Mouse (Mus musculus) intestine, embryonic 14.5 days (tissue): ENCODE measurements around the gene Fgfr2. TPM values are rescaled to one million over a fixed set of nuclear protein-coding genes. Genes with fewer than 3 reads are reported as not detected.
"Not testable (repeated sequence)": the region's sequence is repeated elsewhere in the genome, so short reads cannot be mapped to it uniquely, and the experiment has no call there.

Experiments used
- ATAC-seq: fragments of 200-750 bp; cut with Nextera tagmentation; replicated peaks from 2 replicates; pipeline ENCODE4 v1.8.0; 2017; ENCODE audit warnings: low read depth, moderate number of reproducible peaks, moderate TSS enrichment, moderate library complexity; ENCODE audit not compliant: low FRiP score, low TSS enrichment
- DNase-seq: peaks from one replicate; pipeline ENCODE4 v3.0.0-alpha.2; 2018; ENCODE audit warnings: low spot score
- H3K27ac ChIP-seq: fragments of 300-500 bp; sonication (generic); 2 replicates; pipeline ENCODE4 v1.5.1; 2014; ENCODE audit warnings: low read depth, mild to moderate bottlenecking, control low read depth
- H3K27me3 ChIP-seq: fragments of 300-500 bp; sonication (generic); replicated peaks from 2 replicates; pipeline ENCODE4 v1.6.1; 2014; ENCODE audit warnings: low read length, control low read depth; ENCODE audit not compliant: control insufficient read depth, insufficient read depth
- H3K36me3 ChIP-seq: fragments of 300-500 bp; sonication (generic); 2 replicates; pipeline ENCODE4 v1.6.1; 2014; ENCODE audit warnings: low read length, control low read depth; ENCODE audit not compliant: control insufficient read depth, insufficient read depth
- H3K4me1 ChIP-seq: fragments of 300-500 bp; sonication (generic); replicated peaks from 2 replicates; pipeline ENCODE4 v1.6.1; 2014; ENCODE audit warnings: low read length, control low read depth, mixed read lengths; ENCODE audit not compliant: control insufficient read depth, insufficient read depth
- H3K4me2 ChIP-seq: fragments of 300-500 bp; sonication (generic); 2 replicates; pipeline ENCODE4 v1.6.1; 2014; ENCODE audit warnings: low read length
- H3K4me3 ChIP-seq: fragments of 300-500 bp; sonication (generic); 2 replicates; pipeline ENCODE4 v1.5.1; 2014; ENCODE audit warnings: low read depth, low read length, control low read depth, mixed read lengths
- H3K9ac ChIP-seq: fragments of 300-500 bp; sonication (generic); 2 replicates; pipeline ENCODE4 v1.6.1; 2014; ENCODE audit warnings: mild to moderate bottlenecking, low read length
- H3K9me3 ChIP-seq: fragments of 300-500 bp; sonication (generic); 2 replicates; pipeline ENCODE4 v1.6.1; 2016; ENCODE audit warnings: low read length, control low read depth; ENCODE audit not compliant: control insufficient read depth
- WGBS: fragments of 180-500 bp; shearing (Covaris S2); extraction: QIAGEN DNeasy Blood & Tissue Kit; methylation state at CpG from one replicate; pipeline ENCODE4 v1.1.7; 2014; 5-methylcytosine and 5-hydroxymethylcytosine counted together
- polyA plus RNA-seq: library from polyadenylated mRNA; unstranded; fragments of >200 nt; fragmentation: Nextera tagmentation; extraction: Ambion mirVana; gene quantifications from 2 replicates; pipeline ENCODE4 v1.2.1, GENCODE M21; 2014

Gene Fgfr2
- polyA plus RNA-seq, 1 experiment from 2014 or later = 105 TPM

DNA sequence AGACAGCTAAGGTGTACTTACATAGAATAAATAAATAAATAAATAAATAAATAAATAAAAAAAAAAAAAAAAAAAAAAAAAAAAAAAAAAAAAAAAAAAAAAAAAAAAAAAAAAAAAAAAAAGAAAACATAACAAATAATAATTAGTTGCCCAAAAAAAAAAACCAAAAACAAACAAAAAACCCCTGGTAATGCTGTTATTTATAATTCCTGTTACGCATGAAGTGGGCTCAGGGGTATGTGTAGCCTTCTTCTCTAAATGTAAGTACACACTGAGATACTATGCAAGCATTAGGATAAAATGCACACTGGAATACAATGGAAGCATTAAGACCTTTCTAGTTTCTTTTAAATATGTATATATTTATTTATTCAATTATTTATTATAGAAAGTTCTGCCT is 2733.1 kb downstream of the Fgfr2 start:
- 91% methylated on average over 1 of the region's 1 CpGs for WGBS
- H3K9ac ChIP-seq, H3K27ac ChIP-seq, H3K27me3 ChIP-seq, DNase-seq, ATAC-seq, H3K9me3 ChIP-seq, H3K4me3 ChIP-seq, H3K4me2 ChIP-seq, H3K4me1 ChIP-seq: not testable (repeated sequence)
- peaks cover 24% of the 10 kb centered on the region for H3K36me3 ChIP-seq

DNA sequence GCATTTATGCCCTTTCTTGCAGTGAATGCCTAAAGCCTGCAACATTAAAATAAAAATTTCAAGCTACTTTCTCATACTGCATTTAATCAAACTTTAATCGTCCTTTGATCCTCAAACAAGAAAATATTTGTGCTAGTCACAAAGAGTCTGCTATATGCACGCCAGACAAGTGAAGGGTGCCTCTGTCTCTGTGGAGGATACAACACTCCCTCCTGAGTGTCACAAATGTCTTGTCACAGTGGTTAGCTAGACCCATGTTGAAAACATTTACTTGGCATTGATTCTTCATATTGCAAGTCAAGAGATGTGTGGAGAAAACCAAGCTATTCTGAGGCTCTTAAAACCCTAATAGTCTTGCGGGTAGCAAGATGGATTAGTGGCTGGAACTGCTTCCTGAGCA is 2736.8 kb downstream of the Fgfr2 start:
- Histone ChIP-seq H3K9me3 (no peaks in the 10 kb centered on the region), H3K27me3 (no peaks in the 10 kb centered on the region), H3K27ac (no peak overlapping the region), H3K4me2 (no peak overlapping the region), H3K4me1 (no peaks in the 10 kb centered on the region), H3K4me3 (no peak overlapping the region), H3K9ac (no peak overlapping the region), H3K36me3 (peaks cover 11% of the 10 kb centered on the region; the same call in 1 of the 2 replicates)
- 77% methylated on average over 3 of the region's 3 CpGs for WGBS
- ATAC-seq = no peak
- DNase-seq = peak; percentile 2

DNA sequence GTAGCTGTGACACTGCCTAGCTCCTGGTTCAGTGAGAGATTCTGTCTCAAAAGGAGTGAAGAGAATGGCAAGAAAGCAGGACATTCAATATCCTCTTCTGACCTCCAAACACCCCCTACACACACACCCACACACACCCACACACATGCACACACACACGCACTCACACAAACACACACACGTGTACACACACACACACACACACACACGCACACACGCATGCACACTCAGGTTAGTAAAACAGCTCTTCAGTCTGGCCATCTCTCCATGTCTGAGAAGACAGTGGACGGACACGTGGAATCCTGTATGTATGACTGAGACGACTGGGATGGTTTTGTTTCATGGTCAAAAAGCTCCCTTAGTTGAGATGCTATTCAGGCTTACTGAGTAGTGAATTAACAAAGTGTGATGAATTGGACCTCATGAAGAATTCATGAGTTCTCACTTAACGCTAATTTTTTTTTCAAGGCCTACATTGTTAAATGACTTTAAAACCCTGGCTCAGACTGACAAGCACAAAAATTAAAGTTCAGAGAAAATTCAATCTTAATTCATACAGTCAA is 2737.3 kb downstream of the Fgfr2 start:
- H3K9me3 ChIP-seq = no peaks in the 10 kb centered on the region
- H3K9ac ChIP-seq = no peak overlapping the region
- no peaks in the 10 kb centered on the region for H3K27me3 ChIP-seq
- no peak overlapping the region for H3K4me2 ChIP-seq
- no peak for DNase-seq
- ATAC-seq = no peak
- WGBS = 93% methylated on average over 8 of the region's 8 CpGs
- no peaks in the 10 kb centered on the region for H3K4me1 ChIP-seq
- no peak overlapping the region for H3K4me3 ChIP-seq
- H3K27ac ChIP-seq = no peak overlapping the region
- H3K36me3 ChIP-seq = peaks cover 11% of the 10 kb centered on the region; the same call in 1 of the 2 replicates

GRCm38 (mm10) chr7:130382126-130382525 is 2741.0 kb downstream of the Fgfr2 start:
- no peaks in the 10 kb centered on the region for H3K4me1 ChIP-seq
- no peak overlapping the region for H3K4me2 ChIP-seq
- H3K27me3 ChIP-seq = no peaks in the 10 kb centered on the region
- H3K4me3 ChIP-seq = no peak overlapping the region
- H3K36me3 ChIP-seq = 0 out of 2 replicates have a peak, but pooled peaks cover 3% of the 10 kb centered on the region
- H3K27ac ChIP-seq = no peak overlapping the region
- no peaks in the 10 kb centered on the region for H3K9me3 ChIP-seq
- no peak for ATAC-seq
- DNase-seq = no peak
- WGBS = 94% methylated on average over 13 of the region's 13 CpGs
- no peak overlapping the region for H3K9ac ChIP-seq

GRCm38 (mm10) chr7:130381387-130381951 is 2741.7 kb downstream of the Fgfr2 start:
- Histone ChIP-seq H3K4me3 (no peak overlapping the region), H3K4me1 (no peaks in the 10 kb centered on the region), H3K9me3 (no peaks in the 10 kb centered on the region), H3K36me3 (no peaks in the 10 kb centered on the region), H3K27ac (no peak overlapping the region), H3K9ac (no peak overlapping the region), H3K4me2 (no peak overlapping the region), H3K27me3 (no peaks in the 10 kb centered on the region)
- ATAC-seq = no peak
- WGBS = 88% methylated on average over 8 of the region's 8 CpGs
- no peak for DNase-seq

DNA sequence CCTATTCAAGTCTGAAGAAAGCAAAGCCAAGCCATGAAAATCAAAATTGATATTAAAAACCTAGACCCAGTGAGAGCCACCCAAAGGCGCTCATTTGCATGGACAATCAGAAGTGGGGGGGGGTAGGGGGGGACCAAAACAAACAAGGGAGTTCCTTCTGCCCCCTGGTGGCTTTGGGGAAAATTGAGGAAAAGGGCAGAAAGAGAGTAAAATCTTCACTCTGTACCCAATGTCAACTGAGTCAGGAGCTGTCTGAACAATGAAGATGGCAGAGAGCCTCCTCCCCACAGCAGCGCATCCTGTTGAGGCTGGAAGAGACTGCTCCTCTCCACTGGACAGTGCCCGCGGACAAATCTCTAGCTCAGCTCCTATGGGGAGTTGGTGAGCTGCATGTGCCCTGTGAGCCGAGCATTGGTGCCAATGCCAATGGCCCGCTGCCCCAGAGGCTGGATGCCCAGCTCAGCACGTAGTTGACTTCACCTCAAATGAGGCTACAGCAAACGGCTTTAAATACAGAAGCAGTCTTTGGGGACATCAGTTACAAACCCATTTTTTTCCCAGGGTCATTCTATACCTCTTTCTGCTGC is 2742.3 kb downstream of the Fgfr2 start:
- ATAC-seq = no peak
- Histone ChIP-seq H3K36me3 (no peaks in the 10 kb centered on the region), H3K9me3 (no peaks in the 10 kb centered on the region), H3K4me2 (no peak overlapping the region), H3K9ac (no peak overlapping the region), H3K4me3 (no peak overlapping the region), H3K27ac (no peak overlapping the region), H3K27me3 (no peaks in the 10 kb centered on the region), H3K4me1 (no peaks in the 10 kb centered on the region)
- WGBS = 82% methylated on average over 8 of the region's 8 CpGs
- no peak for DNase-seq

DNA sequence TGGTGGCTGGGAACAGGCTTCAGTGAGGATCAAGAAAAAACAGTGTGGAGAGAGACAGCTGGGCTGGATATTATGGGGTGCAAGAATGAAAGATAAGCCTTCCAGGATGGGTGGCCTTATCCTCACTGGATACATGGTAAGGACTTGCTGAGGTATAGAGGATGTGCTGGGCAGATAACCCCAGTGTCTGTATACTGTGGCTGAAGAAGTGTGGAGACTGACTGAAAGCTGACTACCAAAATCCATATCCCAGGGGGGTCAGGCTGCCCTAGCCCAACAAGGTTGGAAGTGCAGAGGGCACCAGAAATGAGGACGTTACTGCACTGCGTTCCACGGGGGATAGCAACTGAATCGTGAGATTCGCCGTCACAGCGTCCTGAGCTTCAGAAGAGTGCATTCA is 2742.8 kb downstream of the Fgfr2 start:
- DNase-seq (peak; percentile 38), ATAC-seq (no peak)
- 96% methylated on average over 7 of the region's 7 CpGs for WGBS
- Histone ChIP-seq H3K4me1 (no peaks in the 10 kb centered on the region), H3K27me3 (no peaks in the 10 kb centered on the region), H3K9me3 (no peaks in the 10 kb centered on the region), H3K9ac (no peak overlapping the region), H3K27ac (no peak overlapping the region), H3K4me3 (no peak overlapping the region), H3K36me3 (no peaks in the 10 kb centered on the region), H3K4me2 (no peak overlapping the region)

- H3K4me1 ChIP-seq = no peaks in the 10 kb centered on the region
- no peak overlapping the region for H3K4me3 ChIP-seq
- WGBS = 83% methylated on average over 5 of the region's 5 CpGs
- H3K36me3 ChIP-seq = no peaks in the 10 kb centered on the region
- H3K9me3 ChIP-seq = no peaks in the 10 kb centered on the region
- DNase-seq = peak; percentile 44
- H3K4me2 ChIP-seq = no peak overlapping the region
- no peak overlapping the region for H3K9ac ChIP-seq
- ATAC-seq = no peak
- no peaks in the 10 kb centered on the region for H3K27me3 ChIP-seq
- H3K27ac ChIP-seq = no peak overlapping the region
These were observed 2743.3 kb downstream of the Fgfr2 start for GRCm38 (mm10) chr7:130379886-130380285.

DNA sequence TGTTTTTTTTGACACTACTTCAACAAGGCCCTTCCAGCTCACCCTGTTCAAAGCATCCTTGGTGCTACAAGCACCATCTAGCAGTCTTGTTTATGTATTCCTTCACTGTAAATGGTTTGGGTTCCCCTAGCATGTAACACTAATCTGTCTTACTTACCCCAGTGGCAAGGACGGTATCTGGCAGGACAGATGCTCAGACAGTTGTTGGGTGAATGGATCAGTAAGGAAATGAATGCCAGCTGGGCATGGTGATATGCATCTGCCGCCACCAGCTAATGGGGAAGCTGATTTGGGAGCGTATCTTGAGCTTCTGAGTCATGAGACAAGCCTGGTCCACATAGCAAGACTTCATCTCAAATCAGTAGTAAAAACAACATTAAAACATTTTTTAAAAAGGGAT is 2744.8 kb downstream of the Fgfr2 start:
- Histone ChIP-seq H3K36me3 (no peaks in the 10 kb centered on the region), H3K9ac (no peak overlapping the region), H3K9me3 (no peaks in the 10 kb centered on the region), H3K27ac (no peak overlapping the region), H3K4me3 (no peak overlapping the region), H3K4me2 (no peak overlapping the region), H3K4me1 (no peaks in the 10 kb centered on the region), H3K27me3 (no peaks in the 10 kb centered on the region)
- ATAC-seq = no peak
- WGBS = 80% methylated on average over 3 of the region's 3 CpGs
- peak; percentile 16 for DNase-seq
